Mouse (Mus musculus): ENCODE results near the gene Actn1. TPM values are rescaled to one million over a fixed set of nuclear protein-coding genes. Genes with fewer than 3 reads are reported as not detected.
A peak's percentile ranks its signal among the peaks of the same experiment; 100 is the strongest.
"Not testable (repeated sequence)": the region's sequence is repeated elsewhere in the genome, so short reads cannot be mapped to it uniquely, and the experiment has no call there.

Actn1 gene
- 117 and 126 TPM in 2 replicates for total RNA-seq (2017)

- peak; percentile 69 for ATAC-seq (ENCODE audit: extremely low read depth, insufficient number of reproducible peaks, low FRiP score, poor library complexity, severe bottlenecking)
Observed at GRCm38 (mm10) chr12:80260056-80260743, at the start of gene Actn1. TSS of gene Actn1 (minus strand) at chr12:80260371.

GRCm38 (mm10) chr12:80307556-80307955 lies 47.4 kb upstream of the Actn1 start:
- no peak for ATAC-seq (ENCODE audit: extremely low read depth, insufficient number of reproducible peaks, low FRiP score, poor library complexity, severe bottlenecking)

- no peak for ATAC-seq (ENCODE audit: extremely low read depth, insufficient number of reproducible peaks, low FRiP score, poor library complexity, severe bottlenecking)
Observed at GRCm38 (mm10) chr12:80304518-80304917, 44.3 kb upstream of the Actn1 start.

GRCm38 (mm10) chr12:80300833-80301456 lies 40.8 kb upstream of the Actn1 start:
- ATAC-seq (ENCODE audit: extremely low read depth, insufficient number of reproducible peaks, low FRiP score, poor library complexity, severe bottlenecking) = no peak

- no peak for ATAC-seq (ENCODE audit: extremely low read depth, insufficient number of reproducible peaks, low FRiP score, poor library complexity, severe bottlenecking)
Observed at GRCm38 (mm10) chr12:80298714-80299113, 38.5 kb upstream of the Actn1 start.

GRCm38 (mm10) chr12:80291895-80292435 lies 31.8 kb upstream of the Actn1 start:
- no peak for ATAC-seq (ENCODE audit: extremely low read depth, insufficient number of reproducible peaks, low FRiP score, poor library complexity, severe bottlenecking)

GRCm38 (mm10) chr12:80290964-80291363 lies 30.8 kb upstream of the Actn1 start:
- no peak for ATAC-seq (ENCODE audit: extremely low read depth, insufficient number of reproducible peaks, low FRiP score, poor library complexity, severe bottlenecking)

- ATAC-seq (ENCODE audit: extremely low read depth, insufficient number of reproducible peaks, low FRiP score, poor library complexity, severe bottlenecking) = no peak
Observed at GRCm38 (mm10) chr12:80290483-80290882, 30.3 kb upstream of the Actn1 start.

GRCm38 (mm10) chr12:80289722-80290121 lies 29.6 kb upstream of the Actn1 start:
- peak; percentile 45; the same call in 1 of the 2 replicates for ATAC-seq (ENCODE audit: extremely low read depth, insufficient number of reproducible peaks, low FRiP score, poor library complexity, severe bottlenecking)

GRCm38 (mm10) chr12:80285890-80286289 lies 25.7 kb upstream of the Actn1 start:
- no peak for ATAC-seq (ENCODE audit: extremely low read depth, insufficient number of reproducible peaks, low FRiP score, poor library complexity, severe bottlenecking)

- not testable (repeated sequence) for ATAC-seq (ENCODE audit: extremely low read depth, insufficient number of reproducible peaks, low FRiP score, poor library complexity, severe bottlenecking)
Observed at GRCm38 (mm10) chr12:80284251-80284650, 24.1 kb upstream of the Actn1 start.

GRCm38 (mm10) chr12:80278866-80279265 lies 18.7 kb upstream of the Actn1 start:
- ATAC-seq (ENCODE audit: extremely low read depth, insufficient number of reproducible peaks, low FRiP score, poor library complexity, severe bottlenecking) = no peak

- ATAC-seq (ENCODE audit: extremely low read depth, insufficient number of reproducible peaks, low FRiP score, poor library complexity, severe bottlenecking) = no peak
Observed at GRCm38 (mm10) chr12:80277428-80277827, 17.3 kb upstream of the Actn1 start.

GRCm38 (mm10) chr12:80275187-80275820 lies 15.1 kb upstream of the Actn1 start:
- no peak for ATAC-seq (ENCODE audit: extremely low read depth, insufficient number of reproducible peaks, low FRiP score, poor library complexity, severe bottlenecking)

GRCm38 (mm10) chr12:80273020-80273686 lies 13.0 kb upstream of the Actn1 start:
- peak; percentile 13; the same call in 1 of the 2 replicates for ATAC-seq (ENCODE audit: extremely low read depth, insufficient number of reproducible peaks, low FRiP score, poor library complexity, severe bottlenecking)

GRCm38 (mm10) chr12:80271806-80272205 lies 11.6 kb upstream of the Actn1 start:
- no peak for ATAC-seq (ENCODE audit: extremely low read depth, insufficient number of reproducible peaks, low FRiP score, poor library complexity, severe bottlenecking)

- no peak for ATAC-seq (ENCODE audit: extremely low read depth, insufficient number of reproducible peaks, low FRiP score, poor library complexity, severe bottlenecking)
Observed at GRCm38 (mm10) chr12:80270924-80271323, 10.8 kb upstream of the Actn1 start.

GRCm38 (mm10) chr12:80269303-80269702 lies 9.1 kb upstream of the Actn1 start:
- no peak for ATAC-seq (ENCODE audit: extremely low read depth, insufficient number of reproducible peaks, low FRiP score, poor library complexity, severe bottlenecking)

- ATAC-seq (ENCODE audit: extremely low read depth, insufficient number of reproducible peaks, low FRiP score, poor library complexity, severe bottlenecking) = no peak
Observed at GRCm38 (mm10) chr12:80267962-80268361, 7.8 kb upstream of the Actn1 start.
